Mouse (Mus musculus): Measurements from ENCODE around the gene Mitd1. TPM values are rescaled to one million over a fixed set of nuclear protein-coding genes. Genes with fewer than 3 reads are reported as not detected.
A peak's percentile ranks its signal among the peaks of the same experiment; 100 is the strongest.

Mitd1 gene
- polyA plus RNA-seq, 1 experiment from 2014 or later, result 21.7 TPM

GRCm38 (mm10) chr1:37889206-37889605, 1.0 kb downstream of the Mitd1 start:
- Histone ChIP-seq H3K4me3 (peak overlapping the region; percentile 67), H3K27me3 (no peaks in the 10 kb centered on the region), H3K9ac (peak overlapping the region; percentile 75; the same call in 1 of the 2 replicates), H3K9me3 (replicated peaks) (no peaks in the 10 kb centered on the region), H3K4me1 (peaks cover 19% of the 10 kb centered on the region), H3K4me2 (replicated peaks) (peak overlapping the region; percentile 77), H3K27ac (no peak overlapping the region), H3K36me3 (peaks cover 10% of the 10 kb centered on the region; the same call in 1 of the 2 replicates)
- no peak for ATAC-seq (ENCODE audit: low FRiP score)
- 80% methylated on average over 7 of the region's 7 CpGs for WGBS

GRCm38 (mm10) chr1:37884451-37884850, 5.8 kb downstream of the Mitd1 start:
- Histone ChIP-seq H3K4me1 (peaks cover 3% of the 10 kb centered on the region), H3K4me3 (no peak overlapping the region), H3K27ac (no peak overlapping the region), H3K27me3 (no peaks in the 10 kb centered on the region), H3K36me3 (peaks cover 27% of the 10 kb centered on the region), H3K9ac (no peak overlapping the region), H3K9me3 (replicated peaks) (no peaks in the 10 kb centered on the region), H3K4me2 (replicated peaks) (no peak overlapping the region)
- no peak for ATAC-seq (ENCODE audit: low FRiP score)
- 77% methylated on average over 4 of the region's 4 CpGs for WGBS

- H3K9me3 ChIP-seq (replicated peaks), result no peaks in the 10 kb centered on the region
- H3K36me3 ChIP-seq, result peaks cover 36% of the 10 kb centered on the region
- H3K27me3 ChIP-seq, result no peaks in the 10 kb centered on the region
- H3K9ac ChIP-seq, result no peak overlapping the region
- H3K4me2 ChIP-seq (replicated peaks), result no peak overlapping the region
- ATAC-seq (ENCODE audit: low FRiP score), result no peak
- H3K27ac ChIP-seq, result no peak overlapping the region
- no peak overlapping the region for H3K4me3 ChIP-seq
- WGBS, result 94% methylated on average over 4 of the region's 4 CpGs
- no peaks in the 10 kb centered on the region for H3K4me1 ChIP-seq
Observed at GRCm38 (mm10) chr1:37883411-37883810, 6.8 kb downstream of the Mitd1 start.

- WGBS, result 91% methylated on average over 13 of the region's 13 CpGs
- peaks cover 63% of the 10 kb centered on the region for H3K36me3 ChIP-seq
Observed at GRCm38 (mm10) chr1:37877736-37878460, 12.3 kb downstream of the Mitd1 start.

GRCm38 (mm10) chr1:37873157-37873556, 17.1 kb downstream of the Mitd1 start:
- H3K9me3 ChIP-seq (replicated peaks), result peaks cover 11% of the 10 kb centered on the region; the same call in 1 of the 2 replicates
- H3K4me1 ChIP-seq, result peaks cover 5% of the 10 kb centered on the region; the same call in 1 of the 2 replicates
- no peak overlapping the region for H3K27ac ChIP-seq
- no peak for ATAC-seq (ENCODE audit: low FRiP score)
- H3K27me3 ChIP-seq, result no peaks in the 10 kb centered on the region; the same call in 1 of the 2 replicates
- H3K36me3 ChIP-seq, result peaks cover 33% of the 10 kb centered on the region
- WGBS, result 95% methylated on average over 4 of the region's 4 CpGs
- peak overlapping the region; percentile 76; the same call in 1 of the 2 replicates for H3K4me2 ChIP-seq (replicated peaks)
- H3K4me3 ChIP-seq, result no peak overlapping the region
- no peak overlapping the region for H3K9ac ChIP-seq

More at GRCm38 (mm10) chr1:37877736-37878460, 12.3 kb downstream of the Mitd1 start:
- Histone ChIP-seq H3K9me3 (replicated peaks) (peaks cover 11% of the 10 kb centered on the region; the same call in 1 of the 2 replicates), H3K4me1 (no peaks in the 10 kb centered on the region; the same call in 1 of the 2 replicates), H3K27ac (no peak overlapping the region), H3K4me2 (replicated peaks) (no peak overlapping the region), H3K9ac (no peak overlapping the region), H3K27me3 (no peaks in the 10 kb centered on the region), H3K4me3 (no peak overlapping the region)
- ATAC-seq (ENCODE audit: low FRiP score), result no peak

- H3K9me3 ChIP-seq (replicated peaks), result peaks cover 11% of the 10 kb centered on the region; the same call in 1 of the 2 replicates
- H3K27ac ChIP-seq, result peak overlapping the region; percentile 66; the same call in 1 of the 2 replicates
- WGBS, result 7% methylated on average over 33 of the region's 33 CpGs
- H3K4me2 ChIP-seq (replicated peaks), result peak overlapping the region; percentile 76
- no peaks in the 10 kb centered on the region; the same call in 1 of the 2 replicates for H3K27me3 ChIP-seq
- peaks cover 5% of the 10 kb centered on the region; the same call in 1 of the 2 replicates for H3K4me1 ChIP-seq
- H3K9ac ChIP-seq, result peak overlapping the region; percentile 37
- peak overlapping the region; percentile 49 for H3K4me3 ChIP-seq
- peaks cover 27% of the 10 kb centered on the region for H3K36me3 ChIP-seq
- peak; percentile 88 for ATAC-seq (ENCODE audit: low FRiP score)
Observed at GRCm38 (mm10) chr1:37872131-37873067, 17.8 kb downstream of the Mitd1 start.

GRCm38 (mm10) chr1:37871704-37872103, 18.5 kb downstream of the Mitd1 start, which contains the start of gene Lipt1:
Gene Lipt1, plus strand, starts transcription at chr1:37871738.
- peak; percentile 33 for ATAC-seq (ENCODE audit: low FRiP score)
- 7% methylated on average over 7 of the region's 7 CpGs for WGBS
- Histone ChIP-seq H3K36me3 (peaks cover 20% of the 10 kb centered on the region), H3K4me3 (peak within 1 kb of the TSS; percentile 49), H3K4me1 (peaks cover 5% of the 10 kb centered on the region; the same call in 1 of the 2 replicates), H3K9ac (peak within 1 kb of the TSS; percentile 37), H3K27ac (peak within 1 kb of the TSS; percentile 66; the same call in 1 of the 2 replicates), H3K9me3 (replicated peaks) (peaks cover 11% of the 10 kb centered on the region; the same call in 1 of the 2 replicates), H3K27me3 (no peaks in the 10 kb centered on the region; the same call in 1 of the 2 replicates), H3K4me2 (replicated peaks) (peak within 1 kb of the TSS; percentile 76)

GRCm38 (mm10) chr1:37869362-37869761, 20.8 kb downstream of the Mitd1 start:
- H3K27me3 ChIP-seq, result no peaks in the 10 kb centered on the region; the same call in 1 of the 2 replicates
- H3K9ac ChIP-seq, result no peak overlapping the region
- H3K36me3 ChIP-seq, result no peaks in the 10 kb centered on the region
- H3K4me1 ChIP-seq, result peaks cover 5% of the 10 kb centered on the region; the same call in 1 of the 2 replicates
- ATAC-seq (ENCODE audit: low FRiP score), result no peak
- WGBS, result 44% methylated on average over 2 of the region's 2 CpGs
- H3K4me2 ChIP-seq (replicated peaks), result no peak overlapping the region
- H3K27ac ChIP-seq, result no peak overlapping the region
- H3K9me3 ChIP-seq (replicated peaks), result no peaks in the 10 kb centered on the region
- H3K4me3 ChIP-seq, result no peak overlapping the region

GRCm38 (mm10) chr1:37868640-37869039, 21.6 kb downstream of the Mitd1 start:
- H3K27ac ChIP-seq, result no peak overlapping the region
- peaks cover 5% of the 10 kb centered on the region; the same call in 1 of the 2 replicates for H3K4me1 ChIP-seq
- WGBS, result 63% methylated on average over 10 of the region's 10 CpGs
- H3K9me3 ChIP-seq (replicated peaks), result no peaks in the 10 kb centered on the region
- H3K4me2 ChIP-seq (replicated peaks), result no peak overlapping the region
- no peaks in the 10 kb centered on the region; the same call in 1 of the 2 replicates for H3K27me3 ChIP-seq
- no peaks in the 10 kb centered on the region for H3K36me3 ChIP-seq
- no peak for ATAC-seq (ENCODE audit: low FRiP score)
- no peak overlapping the region for H3K4me3 ChIP-seq
- no peak overlapping the region for H3K9ac ChIP-seq

- H3K4me3 ChIP-seq, result no peak overlapping the region
- no peaks in the 10 kb centered on the region for H3K36me3 ChIP-seq
- no peak overlapping the region for H3K4me2 ChIP-seq (replicated peaks)
- no peaks in the 10 kb centered on the region; the same call in 1 of the 2 replicates for H3K27me3 ChIP-seq
- H3K27ac ChIP-seq, result no peak overlapping the region
- H3K9ac ChIP-seq, result no peak overlapping the region
- WGBS, result 74% methylated on average over 10 of the region's 10 CpGs
- no peaks in the 10 kb centered on the region for H3K9me3 ChIP-seq (replicated peaks)
- peaks cover 4% of the 10 kb centered on the region; the same call in 1 of the 2 replicates for H3K4me1 ChIP-seq
- ATAC-seq (ENCODE audit: low FRiP score), result no peak
Observed at GRCm38 (mm10) chr1:37867684-37868322, 22.4 kb downstream of the Mitd1 start.

- no peak overlapping the region for H3K4me2 ChIP-seq (replicated peaks)
- no peak overlapping the region for H3K27ac ChIP-seq
- WGBS, result 69% methylated on average over 1 of the region's 1 CpGs
- no peak for ATAC-seq (ENCODE audit: low FRiP score)
- no peaks in the 10 kb centered on the region for H3K9me3 ChIP-seq (replicated peaks)
- H3K27me3 ChIP-seq, result no peaks in the 10 kb centered on the region; the same call in 1 of the 2 replicates
- H3K9ac ChIP-seq, result no peak overlapping the region
- no peak overlapping the region for H3K4me3 ChIP-seq
- no peaks in the 10 kb centered on the region for H3K36me3 ChIP-seq
- no peaks in the 10 kb centered on the region for H3K4me1 ChIP-seq
Observed at GRCm38 (mm10) chr1:37867056-37867455, 23.2 kb downstream of the Mitd1 start.

All from hindbrain, embryonic 12.5 days (tissue).